Mouse (Mus musculus): ENCODE results near the gene Fbn1.
"Not testable (repeated sequence)": the region's sequence is repeated elsewhere in the genome, so short reads cannot be mapped to it uniquely, and the experiment has no call there.

Gene Fbn1

DNA sequence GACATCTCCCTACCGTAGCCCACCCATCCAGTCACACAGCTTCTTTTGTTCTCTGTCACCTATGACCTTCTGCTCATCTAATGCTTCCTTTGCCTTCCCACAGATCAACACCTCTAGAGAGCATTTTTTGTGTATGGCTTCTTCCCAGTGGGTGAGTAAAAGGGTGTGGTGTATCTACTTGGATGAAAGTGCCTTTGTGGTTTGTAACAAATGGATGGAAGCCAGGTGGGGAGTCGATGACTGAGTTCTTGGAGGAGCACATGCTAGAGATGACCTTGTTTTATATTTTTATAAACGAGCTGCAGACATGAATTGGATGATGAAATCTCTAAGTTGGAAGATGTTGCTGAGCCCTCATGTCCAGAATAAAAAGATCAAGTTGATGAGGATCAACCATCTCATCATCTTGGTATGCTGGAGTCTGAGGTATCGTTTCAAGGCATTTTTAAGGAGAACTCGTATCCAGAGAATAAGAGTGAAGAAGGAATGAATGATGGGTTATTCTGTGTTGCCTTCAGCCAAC lies 213.8 kb downstream of the Fbn1 start:
- DNase-seq (ENCODE audit: low read depth, low spot score): no peak

DNA sequence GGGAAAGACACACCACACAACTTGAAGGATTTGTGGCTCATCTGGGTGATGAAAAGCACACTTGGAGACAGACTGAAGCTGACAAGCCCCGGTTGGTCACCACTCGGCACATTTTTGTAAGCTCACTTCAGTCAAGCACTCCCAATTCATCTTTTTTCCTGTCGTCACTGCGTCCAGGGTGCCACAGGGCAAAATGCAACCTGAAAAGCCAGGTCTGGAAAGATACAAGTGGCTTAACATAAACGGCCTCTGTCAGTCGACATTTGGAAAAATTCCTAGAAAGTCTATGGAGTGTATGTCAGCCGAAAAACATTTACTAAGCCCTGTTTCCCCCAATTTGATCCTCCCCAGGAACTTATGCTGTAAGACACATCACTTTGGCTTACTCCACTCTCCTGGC lies 215.2 kb downstream of the Fbn1 start:
- DNase-seq (ENCODE audit: low read depth, low spot score): no peak

DNA sequence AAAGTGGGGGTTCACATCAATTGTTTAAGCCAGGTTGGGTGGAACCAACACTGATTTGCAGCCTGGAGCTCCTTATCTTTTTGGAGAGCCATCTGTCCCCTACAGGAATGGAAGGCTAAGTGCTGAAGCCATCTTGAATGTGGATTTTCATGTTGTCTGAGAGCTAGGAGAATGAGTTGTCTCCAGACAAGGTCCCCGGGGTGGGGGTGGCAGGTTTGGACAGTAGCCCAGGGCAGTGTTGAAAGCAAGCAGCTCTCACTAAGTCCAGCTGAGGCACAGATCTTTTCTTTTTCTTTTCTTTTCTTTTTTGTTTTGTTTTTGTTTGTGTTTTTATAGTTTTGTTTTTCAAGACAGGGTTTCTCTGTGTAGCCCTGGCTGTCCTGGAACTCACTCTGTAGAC lies 216.7 kb downstream of the Fbn1 start:
- DNase-seq (ENCODE audit: low read depth, low spot score): no peak

DNA sequence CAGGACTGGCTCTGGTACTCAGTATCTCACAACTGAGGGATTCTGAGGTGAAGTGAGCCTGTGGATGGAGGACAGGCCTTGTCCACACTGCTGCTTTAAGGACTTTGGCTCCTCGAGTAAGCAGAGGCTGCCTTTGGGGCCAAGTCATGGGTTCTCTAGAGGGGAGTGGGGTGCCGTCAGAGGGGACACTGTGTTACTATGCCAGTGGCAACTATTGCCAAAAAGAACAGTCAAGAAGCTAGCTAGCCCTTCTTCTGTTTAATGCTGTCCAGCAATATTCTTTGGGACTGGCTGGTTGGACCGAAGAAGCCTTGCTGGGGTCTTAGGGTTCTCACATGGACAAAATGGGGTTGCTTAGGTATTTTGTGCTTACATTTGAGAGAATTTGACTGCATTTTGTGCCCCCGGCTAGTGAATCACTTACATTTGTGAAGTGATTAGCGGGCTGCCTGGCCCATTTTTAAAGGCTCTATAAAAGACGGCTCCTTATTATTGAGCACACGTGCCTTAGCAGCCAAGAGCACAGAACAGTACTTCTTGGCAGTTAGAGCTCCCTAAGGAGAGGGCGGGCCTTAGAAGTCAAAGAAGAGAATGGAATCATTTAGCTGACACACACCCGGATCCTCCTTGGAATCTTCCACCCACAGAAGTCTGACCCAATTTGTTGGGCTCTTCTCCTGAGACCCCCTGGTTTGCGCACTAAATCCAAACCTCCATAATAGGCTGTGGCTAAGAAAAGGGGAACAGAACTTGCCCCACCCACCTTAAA lies 217.4 kb downstream of the Fbn1 start:
- DNase-seq (ENCODE audit: low read depth, low spot score): no peak

DNA sequence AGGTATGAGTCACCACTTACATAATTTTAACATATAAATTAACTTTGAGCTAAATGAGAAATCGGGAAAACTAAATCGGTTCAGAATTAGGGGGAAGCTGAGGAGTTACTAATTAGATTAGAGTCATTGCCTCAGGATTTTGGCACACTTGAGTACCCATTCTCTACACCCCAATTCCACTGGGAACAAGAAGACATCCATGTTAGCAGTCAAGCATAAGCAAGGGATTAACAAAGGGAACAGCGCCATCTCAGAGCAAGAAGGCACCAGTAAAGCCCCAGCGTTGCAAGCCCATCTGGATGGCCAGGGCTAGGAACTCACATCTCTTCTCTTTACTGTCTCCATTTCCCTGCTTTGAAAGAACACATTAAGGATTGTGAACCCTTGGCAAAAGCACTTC lies 222.0 kb downstream of the Fbn1 start:
- no peak for DNase-seq (ENCODE audit: low read depth, low spot score)

DNA sequence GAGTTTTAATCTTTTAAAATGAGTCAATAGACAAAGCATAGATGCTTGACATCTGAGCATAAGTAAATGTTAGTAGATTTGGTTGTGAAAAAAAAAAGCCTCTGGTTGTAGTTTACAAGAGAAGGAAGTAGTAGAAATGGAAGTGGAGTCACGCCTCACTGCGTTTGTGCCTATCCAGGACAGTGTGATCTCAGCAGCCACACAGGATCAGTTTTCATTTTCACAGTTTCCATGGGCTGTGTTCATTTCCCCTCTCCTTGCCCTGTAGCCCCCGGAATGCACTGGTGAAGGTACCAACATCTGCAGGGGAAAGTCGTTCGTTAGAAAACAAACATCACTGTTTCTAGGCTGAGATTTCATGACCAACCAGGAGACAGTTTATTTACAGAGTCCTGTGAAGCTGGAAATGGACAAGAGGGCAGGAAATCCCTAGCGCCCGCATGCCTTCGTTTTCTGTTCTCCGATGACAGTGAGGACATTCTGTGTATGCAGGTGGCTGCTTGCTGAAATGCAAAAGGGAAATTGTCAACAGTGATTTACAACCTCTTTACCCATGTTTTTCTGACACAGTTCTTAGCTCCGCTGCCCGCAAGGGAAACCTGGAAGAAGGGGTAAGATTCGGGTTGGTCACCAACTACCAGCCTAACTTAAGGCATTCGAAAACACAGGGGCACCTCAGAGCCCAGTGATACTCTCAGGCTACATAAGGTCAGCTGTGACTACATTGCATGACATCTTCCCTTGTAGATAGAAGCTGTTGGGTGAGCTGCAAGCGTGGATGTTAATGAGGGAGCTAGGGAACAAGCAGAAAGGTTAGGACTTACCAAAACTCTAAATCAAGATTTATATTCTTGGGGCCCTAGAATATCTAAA lies 225.2 kb downstream of the Fbn1 start:
- DNase-seq (ENCODE audit: low read depth, low spot score): no peak

DNA sequence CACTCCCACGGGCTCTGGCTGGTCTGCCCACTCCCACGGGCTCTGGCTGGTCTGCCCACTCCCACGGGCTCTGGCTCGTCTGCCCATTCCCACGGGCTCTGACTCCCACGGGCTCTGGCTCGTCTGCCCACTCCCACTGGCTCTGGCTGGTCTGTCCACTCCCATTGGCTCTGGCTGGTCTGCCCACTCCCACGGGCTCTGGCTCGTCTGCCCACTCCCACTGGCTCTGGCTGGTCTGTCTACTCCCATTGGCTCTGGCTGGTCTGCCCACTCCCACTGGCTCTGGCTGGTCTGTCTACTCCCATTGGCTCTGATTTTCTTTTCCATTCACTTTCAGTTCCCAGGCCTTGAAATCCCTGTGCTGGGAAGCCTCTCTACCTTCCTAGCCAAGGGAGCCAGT lies 227.8 kb downstream of the Fbn1 start:
- not testable (repeated sequence) for DNase-seq (ENCODE audit: low read depth, low spot score)

DNA sequence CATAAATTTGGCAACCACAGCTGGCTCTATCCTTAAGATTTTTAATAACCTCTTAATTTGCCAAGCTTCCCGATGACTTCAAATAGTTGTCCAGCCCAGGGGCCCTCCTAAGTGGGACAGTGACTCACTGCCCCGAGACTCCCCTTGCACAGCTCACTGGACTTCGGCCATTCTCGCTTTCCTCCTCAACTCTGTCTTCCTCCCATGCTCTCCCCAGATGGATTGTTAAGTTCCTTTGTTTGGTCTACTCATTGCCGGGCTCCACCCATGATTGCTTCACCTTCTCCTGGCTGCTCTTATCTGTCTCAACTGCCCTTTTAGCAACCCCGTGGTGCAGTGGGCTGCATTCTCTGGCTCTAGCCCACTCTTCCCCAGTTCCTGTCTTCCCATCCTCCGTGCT lies 229.3 kb downstream of the Fbn1 start:
- no peak for DNase-seq (ENCODE audit: low read depth, low spot score)

DNA sequence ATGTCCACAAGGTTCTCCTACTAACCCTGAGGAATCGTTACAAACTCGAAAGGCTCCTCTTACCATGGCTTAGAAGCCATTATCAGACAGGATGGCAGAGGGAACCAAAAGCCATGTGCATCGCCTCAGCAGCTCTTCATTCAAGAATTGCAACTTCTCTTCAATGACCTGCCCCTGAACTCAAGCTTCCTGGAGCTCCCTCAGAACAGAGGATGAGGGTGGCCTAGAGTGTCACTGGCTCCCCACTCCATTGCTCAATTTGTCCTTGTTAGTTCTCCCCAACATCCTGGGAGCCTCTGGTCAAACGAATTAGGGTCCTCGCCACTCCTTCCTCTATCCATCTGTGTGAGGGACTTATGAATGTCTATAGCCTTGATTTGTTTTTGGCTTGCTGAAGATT lies 231.1 kb downstream of the Fbn1 start:
- DNase-seq (ENCODE audit: low read depth, low spot score): no peak

DNA sequence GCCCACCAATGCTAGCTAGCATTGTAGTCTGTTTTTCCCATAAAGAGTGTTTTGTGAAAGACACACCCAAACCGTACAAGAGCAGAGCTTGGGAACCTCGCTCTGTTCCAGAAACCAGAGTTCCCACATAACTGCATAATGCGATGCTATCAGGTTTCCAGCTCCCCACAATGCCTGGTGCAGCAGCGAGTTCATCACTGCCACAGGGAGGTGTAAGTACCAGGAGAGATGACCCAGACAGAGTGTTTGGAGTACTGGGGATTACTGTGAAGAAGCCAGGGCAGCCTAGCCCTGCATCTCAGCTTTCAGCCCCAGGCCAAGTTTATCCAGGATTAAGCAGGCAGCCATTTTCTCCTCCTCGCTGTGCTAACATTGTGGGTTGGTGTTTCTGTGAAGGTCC lies 232.2 kb downstream of the Fbn1 start:
- DNase-seq (ENCODE audit: low read depth, low spot score): no peak

DNA sequence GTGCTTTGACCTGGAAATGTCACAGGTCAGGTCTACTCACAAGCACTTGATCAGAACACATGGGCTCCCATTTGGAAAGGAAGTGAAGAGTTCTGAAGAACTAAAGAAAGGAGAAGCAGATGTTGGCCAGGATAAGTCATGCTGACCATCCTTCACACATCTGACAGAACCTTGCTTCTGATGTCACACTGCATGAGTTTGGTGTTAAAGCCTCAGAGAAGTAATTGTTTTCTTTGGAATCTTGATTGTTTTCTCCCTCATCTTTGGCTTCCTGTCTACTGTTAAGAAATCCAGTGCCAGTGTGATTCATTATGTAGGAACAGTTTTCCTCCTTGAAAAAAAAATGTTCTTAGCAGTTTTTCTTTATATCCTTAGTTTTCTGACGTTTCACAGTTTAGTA lies 238.9 kb downstream of the Fbn1 start:
- no peak for DNase-seq (ENCODE audit: low read depth, low spot score)

DNA sequence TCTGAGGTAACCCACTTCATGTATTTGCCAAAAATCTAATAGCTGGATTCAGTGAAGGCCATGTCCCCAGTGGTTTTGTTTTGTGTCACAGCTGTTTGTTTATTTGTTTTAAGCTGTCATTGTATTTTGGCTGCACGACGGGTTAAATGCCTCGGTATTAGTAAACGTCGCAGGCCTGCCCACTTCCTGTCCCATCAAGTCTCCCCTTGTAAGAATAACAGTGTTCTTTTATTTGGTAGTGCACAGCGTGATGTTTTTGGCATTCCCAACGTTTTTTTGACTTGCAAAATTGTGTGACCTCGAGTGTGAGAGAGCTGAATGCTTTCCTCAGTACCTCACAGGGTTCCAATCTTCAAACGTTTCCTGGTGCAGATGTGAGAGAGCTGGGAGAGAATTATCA lies 244.0 kb downstream of the Fbn1 start:
- no peak for DNase-seq (ENCODE audit: low read depth, low spot score)

DNA sequence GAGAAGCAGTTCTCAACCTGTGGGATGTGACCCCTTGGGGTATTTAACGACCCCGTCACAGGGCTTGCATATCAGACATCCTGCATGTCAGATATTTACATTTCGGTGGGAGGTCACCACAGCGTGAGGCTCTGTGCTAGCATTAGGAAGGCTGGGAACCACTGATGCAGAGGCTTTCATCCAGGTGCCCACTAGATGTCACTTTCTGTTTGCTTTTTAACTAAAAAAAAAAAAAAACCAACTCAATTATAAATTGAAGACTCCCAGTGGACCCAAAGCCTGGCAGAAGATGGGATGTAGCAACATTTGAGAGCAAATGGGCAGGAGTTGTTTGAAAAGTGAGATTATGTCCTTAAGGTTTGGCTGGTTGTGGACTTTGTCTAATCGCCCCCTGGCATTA lies 244.7 kb downstream of the Fbn1 start:
- no peak for DNase-seq (ENCODE audit: low read depth, low spot score)

DNA sequence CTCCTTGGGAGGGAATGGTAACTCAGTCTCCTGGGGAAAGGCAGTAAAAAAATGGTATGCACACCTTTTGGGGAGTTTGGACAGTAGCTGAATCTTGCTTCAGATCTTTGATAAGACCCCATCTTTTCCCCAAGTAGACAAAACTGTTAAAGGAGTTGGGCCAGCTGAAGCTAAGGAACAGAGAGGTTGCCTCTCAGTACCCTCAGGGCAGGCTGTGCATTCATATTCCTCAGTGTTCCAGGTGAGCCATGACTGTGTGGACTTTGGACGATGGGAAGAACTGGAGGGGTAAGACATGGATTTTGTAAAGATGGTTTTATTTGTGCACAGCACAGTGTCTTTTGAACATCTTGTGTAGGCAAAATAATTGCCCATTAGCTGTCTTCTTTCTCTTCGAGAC lies 247.5 kb downstream of the Fbn1 start:
- no peak for DNase-seq (ENCODE audit: low read depth, low spot score)

DNA sequence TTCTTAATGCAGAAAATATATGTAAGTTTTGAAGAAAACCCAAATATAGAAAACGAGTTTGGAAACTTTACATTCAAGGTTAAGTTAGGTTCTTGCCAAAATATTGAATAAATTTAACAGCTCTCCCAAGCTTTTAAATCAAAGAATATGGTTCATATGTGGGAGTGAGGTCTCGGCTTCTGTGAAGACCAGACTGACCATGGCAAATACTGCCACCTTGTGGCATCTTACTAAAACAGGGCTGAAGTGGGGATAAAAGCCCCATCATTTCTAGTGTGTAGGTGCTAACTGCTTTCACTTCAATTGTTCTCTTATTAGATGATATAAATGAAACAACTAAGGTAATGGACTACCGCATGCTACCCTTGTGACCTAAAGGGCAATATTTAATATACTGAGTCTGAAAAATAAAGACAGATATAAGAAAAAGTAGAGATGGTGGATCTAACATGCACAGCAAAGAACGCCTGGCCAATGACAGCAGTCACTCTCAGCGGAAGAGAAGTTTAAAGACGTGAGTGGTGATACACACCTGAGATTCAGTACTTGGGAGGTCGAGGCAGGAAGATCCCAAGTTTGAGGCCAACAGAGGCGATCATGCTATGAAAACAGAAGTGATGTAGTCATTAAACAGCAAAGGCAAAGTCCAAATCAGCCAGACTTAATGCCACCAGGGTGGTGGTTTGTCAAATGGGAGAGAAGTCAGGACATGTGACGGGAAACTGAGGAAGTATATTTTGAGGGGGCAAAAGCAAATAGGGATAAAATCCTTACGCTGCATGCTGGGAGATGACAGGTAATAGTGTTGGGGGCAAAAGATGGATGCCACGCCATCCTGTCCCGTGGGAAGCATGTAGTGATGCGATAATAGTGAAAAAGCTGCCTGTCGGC lies 248.3 kb downstream of the Fbn1 start:
- peak; percentile 16 for DNase-seq (ENCODE audit: low read depth, low spot score)

DNA sequence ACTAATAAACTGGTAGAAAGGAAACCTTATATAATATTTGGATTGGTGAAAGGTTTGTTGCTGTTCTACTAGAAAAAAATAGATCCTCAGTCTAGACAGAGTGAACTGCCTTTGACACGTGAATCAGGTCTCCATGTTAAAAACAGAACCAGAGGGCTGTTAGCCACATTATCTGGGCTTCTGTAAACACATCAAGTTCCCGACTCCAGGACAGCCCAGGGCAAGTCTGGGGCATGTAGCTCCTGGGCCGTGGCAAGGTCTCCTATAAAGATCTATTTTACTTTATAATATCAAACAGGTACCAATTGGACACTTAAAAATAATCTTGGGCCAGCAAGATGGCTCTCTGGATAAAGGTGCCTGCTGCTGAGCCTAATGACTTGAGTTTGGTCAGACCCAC lies 251.9 kb downstream of the Fbn1 start:
- DNase-seq (ENCODE audit: low read depth, low spot score): no peak

DNA sequence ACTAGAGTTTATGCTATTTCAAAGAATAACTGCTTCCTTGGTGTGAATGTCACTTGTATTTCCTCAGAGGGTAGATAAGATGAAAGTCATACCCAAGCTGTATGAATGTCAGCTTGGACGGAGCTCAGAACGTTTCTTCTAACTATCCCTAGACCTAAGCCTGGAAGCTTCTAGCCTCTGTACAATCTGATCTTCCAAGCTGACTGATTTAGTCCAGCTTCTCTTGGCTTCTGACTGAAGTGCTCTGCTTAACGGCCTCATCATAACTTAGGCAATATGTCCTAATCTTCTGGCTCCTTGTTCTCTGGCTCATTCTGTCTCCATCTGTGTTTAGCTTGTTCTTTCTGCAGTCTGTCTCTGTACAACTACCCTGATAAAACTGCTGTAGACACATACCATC lies 253.2 kb downstream of the Fbn1 start:
- DNase-seq (ENCODE audit: low read depth, low spot score): no peak

DNA sequence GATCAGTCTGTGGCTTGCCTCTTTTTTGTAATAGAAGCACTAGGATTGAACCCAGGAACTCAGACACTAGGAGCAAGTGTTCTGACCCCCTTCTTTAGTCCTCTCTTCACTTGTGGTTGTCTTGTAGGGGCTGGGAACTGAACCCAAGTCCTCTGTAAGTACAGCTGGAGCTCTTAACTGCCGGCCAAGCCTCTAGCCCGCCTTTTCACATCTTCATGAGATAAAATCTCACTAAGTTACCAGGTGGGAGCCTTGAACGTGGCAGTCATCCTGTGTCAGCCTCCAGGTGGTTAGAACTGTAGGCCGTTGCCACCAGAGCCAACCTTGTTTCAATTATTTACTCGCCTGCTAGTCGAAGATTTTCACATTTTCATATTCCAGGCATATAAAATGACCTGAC lies 254.1 kb downstream of the Fbn1 start:
- DNase-seq (ENCODE audit: low read depth, low spot score): no peak

DNA sequence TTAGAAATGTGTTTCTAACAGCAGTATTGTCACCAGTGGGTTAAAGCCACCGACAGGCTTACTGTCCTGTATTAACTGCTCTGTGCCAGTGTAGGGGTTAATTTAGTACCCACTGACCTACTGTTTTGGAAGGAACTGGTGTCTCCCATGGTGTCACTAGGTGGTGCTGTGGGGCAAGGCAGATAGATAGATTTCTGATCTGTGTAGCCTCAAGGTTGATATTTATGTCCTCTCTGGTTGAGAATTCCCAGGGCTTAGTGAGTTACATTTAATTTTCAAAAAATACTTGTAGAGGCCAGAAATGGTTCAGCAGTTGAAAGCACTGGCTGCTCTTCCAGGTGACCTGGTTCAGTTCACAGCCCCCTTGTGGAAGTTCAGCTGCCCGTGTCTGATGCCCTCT lies 255.5 kb downstream of the Fbn1 start:
- no peak for DNase-seq (ENCODE audit: low read depth, low spot score)

DNA sequence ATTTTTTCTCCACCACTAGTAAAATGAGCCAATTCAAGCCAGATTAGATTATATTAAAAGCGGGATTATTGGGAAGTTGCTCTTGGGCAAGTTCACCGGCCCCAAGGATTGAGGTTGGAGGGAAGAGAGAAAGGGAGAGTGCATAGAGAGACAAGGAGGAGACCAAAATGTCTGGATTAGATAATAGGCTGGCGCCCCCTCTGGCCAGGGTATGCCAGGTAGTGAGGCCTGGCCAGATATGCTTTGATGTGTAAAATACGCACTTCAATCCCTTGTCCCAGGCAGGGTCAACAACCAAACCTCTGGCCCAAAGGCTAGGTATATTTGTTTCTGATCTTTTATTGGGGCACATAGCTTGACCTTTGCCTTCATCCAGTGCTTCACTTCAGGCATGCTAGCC lies 256.0 kb downstream of the Fbn1 start:
- DNase-seq (ENCODE audit: low read depth, low spot score): no peak
